Mouse (Mus musculus) cerebellum, adult 18-20 months (tissue): ENCODE measurements around the gene Pdzd8.

Experiments used
- DNase-seq, 2 experiments: peaks; one replicate each; pipeline ENCODE4 v3.0.0; 2021

Gene Pdzd8

GRCm38 (mm10) chr19:59345658-59346283, at the start of gene Pdzd8:
Pdzd8 (minus strand) TSS chr19:59345780.
- DNase-seq = peak; percentile 85 to 96

GRCm38 (mm10) chr19:59393777-59394441, 48.3 kb upstream of the Pdzd8 start:
- DNase-seq = peak in 1 of 2 experiments; percentile 31

GRCm38 (mm10) chr19:59388847-59389606, 43.4 kb upstream of the Pdzd8 start:
- DNase-seq = peak; percentile 48 to 52

GRCm38 (mm10) chr19:59388399-59388798, 42.8 kb upstream of the Pdzd8 start:
- no peak for DNase-seq

GRCm38 (mm10) chr19:59387178-59387577, 41.6 kb upstream of the Pdzd8 start:
- peak in 1 of 2 experiments; percentile 10 for DNase-seq

GRCm38 (mm10) chr19:59384582-59385495, 39.3 kb upstream of the Pdzd8 start:
- DNase-seq = no peak

- DNase-seq = no peak
Measured at GRCm38 (mm10) chr19:59382416-59382917, 36.9 kb upstream of the Pdzd8 start.

GRCm38 (mm10) chr19:59379995-59380394, 34.4 kb upstream of the Pdzd8 start:
- DNase-seq = no peak

GRCm38 (mm10) chr19:59376481-59376880, 30.9 kb upstream of the Pdzd8 start:
- DNase-seq = no peak

- DNase-seq = no peak
Measured at GRCm38 (mm10) chr19:59374940-59375339, 29.4 kb upstream of the Pdzd8 start.

- no peak for DNase-seq
Measured at GRCm38 (mm10) chr19:59372928-59373327, 27.3 kb upstream of the Pdzd8 start.

GRCm38 (mm10) chr19:59371016-59371415, 25.4 kb upstream of the Pdzd8 start:
- no peak for DNase-seq

GRCm38 (mm10) chr19:59367892-59368291, 22.3 kb upstream of the Pdzd8 start:
- no peak for DNase-seq

- DNase-seq = no peak
Measured at GRCm38 (mm10) chr19:59366724-59367123, 21.1 kb upstream of the Pdzd8 start.

GRCm38 (mm10) chr19:59363666-59364065, 18.1 kb upstream of the Pdzd8 start:
- no peak for DNase-seq

- DNase-seq = no peak
Measured at GRCm38 (mm10) chr19:59362646-59363045, 17.1 kb upstream of the Pdzd8 start.

- no peak for DNase-seq
Measured at GRCm38 (mm10) chr19:59360486-59360896, 14.9 kb upstream of the Pdzd8 start.

GRCm38 (mm10) chr19:59359202-59359601, 13.6 kb upstream of the Pdzd8 start:
- DNase-seq = no peak

GRCm38 (mm10) chr19:59357878-59358277, 12.3 kb upstream of the Pdzd8 start:
- no peak for DNase-seq

- no peak for DNase-seq
Measured at GRCm38 (mm10) chr19:59356843-59357595, 11.4 kb upstream of the Pdzd8 start.

GRCm38 (mm10) chr19:59356388-59356787, 10.8 kb upstream of the Pdzd8 start:
- no peak for DNase-seq

GRCm38 (mm10) chr19:59354906-59355305, 9.3 kb upstream of the Pdzd8 start:
- no peak for DNase-seq
